Mouse (Mus musculus) heart, embryonic 13.5 days (tissue): ENCODE measurements around the gene Nuak2. TPM values are rescaled to one million over a fixed set of nuclear protein-coding genes. Genes with fewer than 3 reads are reported as not detected.

ENCODE experiments used
- ATAC-seq: fragments of 200-750 bp; cut with Nextera tagmentation; 2 replicates; pipeline ENCODE4 v1.8.0; 2017; ENCODE audit warnings: moderate TSS enrichment; ENCODE audit not compliant: insufficient number of reproducible peaks, low FRiP score, low TSS enrichment; ENCODE audit errors: extremely low read depth
- H3K27ac ChIP-seq: fragments of 300-500 bp; sonication (generic); replicated peaks from 2 replicates; pipeline ENCODE4 v1.5.1; 2015; ENCODE audit warnings: moderate library complexity, mild to moderate bottlenecking, inconsistent platforms
- H3K27me3 ChIP-seq: fragments of 300-500 bp; sonication (generic); replicated peaks from 2 replicates; pipeline ENCODE4 v1.6.1; 2015; ENCODE audit warnings: mild to moderate bottlenecking, inconsistent platforms
- H3K36me3 ChIP-seq: fragments of 300-500 bp; sonication (generic); 2 replicates; pipeline ENCODE4 v1.6.1; 2015; ENCODE audit warnings: mild to moderate bottlenecking, inconsistent platforms
- H3K4me1 ChIP-seq: fragments of 300-500 bp; sonication (generic); 2 replicates; pipeline ENCODE4 v1.6.1; 2015; ENCODE audit warnings: inconsistent platforms
- H3K4me2 ChIP-seq: fragments of 300-500 bp; sonication (generic); 2 replicates; pipeline ENCODE4 v1.6.1; 2015; ENCODE audit warnings: inconsistent platforms, mild to moderate bottlenecking, moderate library complexity
- H3K4me3 ChIP-seq: fragments of 300-500 bp; sonication (generic); 2 replicates; pipeline ENCODE4 v1.5.1; 2015; ENCODE audit warnings: moderate library complexity, mild to moderate bottlenecking, inconsistent platforms
- H3K9ac ChIP-seq: fragments of 300-500 bp; sonication (generic); 2 replicates; pipeline ENCODE4 v1.6.1; 2015; ENCODE audit warnings: inconsistent platforms, mild to moderate bottlenecking, moderate library complexity
- H3K9me3 ChIP-seq: fragments of 300-500 bp; sonication (generic); 2 replicates; pipeline ENCODE4 v1.6.1; 2016; ENCODE audit warnings: inconsistent platforms
- WGBS: fragments of 180-500 bp; shearing (Covaris S2); methylation state at CpG from one replicate; pipeline ENCODE4 v1.1.7; 2015; ENCODE audit warnings: mixed read lengths; 5-methylcytosine and 5-hydroxymethylcytosine counted together
- polyA plus RNA-seq: library from polyadenylated mRNA; unstranded; fragments of >200 nt; fragmentation: Nextera tagmentation; extraction: Ambion mirVana; gene quantifications from 2 replicates; pipeline ENCODE4 v1.2.1, GENCODE M21; 2015

Gene Nuak2
- polyA plus RNA-seq, 1 experiment from 2014 or later, result 2.0 TPM

DNA sequence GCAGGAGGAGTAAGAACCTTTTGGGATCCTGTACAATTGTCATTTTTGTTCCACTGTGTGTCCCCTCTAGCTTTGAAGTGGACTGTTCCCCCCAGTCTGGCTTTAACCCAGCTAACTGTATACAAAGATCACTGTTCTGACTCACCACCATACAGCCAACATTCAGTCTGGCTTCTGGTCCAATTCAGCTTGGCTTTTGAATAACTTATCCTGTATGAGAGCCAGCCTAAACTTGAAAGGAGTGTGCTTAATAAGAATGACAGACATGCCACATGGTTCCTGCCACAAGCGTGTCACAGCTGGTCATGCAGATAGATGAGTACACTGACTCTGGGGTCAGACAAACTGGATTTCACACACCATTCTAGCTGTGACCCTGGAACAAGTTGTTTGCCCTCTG, 29.2 kb upstream of the Nuak2 start:
- WGBS, result 67% methylated on average over 1 of the region's 1 CpGs
- Histone ChIP-seq H3K27ac (no peak overlapping the region), H3K27me3 (peaks cover 24% of the 10 kb centered on the region), H3K4me3 (no peak overlapping the region), H3K9ac (no peak overlapping the region), H3K4me1 (peaks cover 40% of the 10 kb centered on the region), H3K36me3 (no peaks in the 10 kb centered on the region), H3K4me2 (no peak overlapping the region), H3K9me3 (no peaks in the 10 kb centered on the region)
- no peak for ATAC-seq

DNA sequence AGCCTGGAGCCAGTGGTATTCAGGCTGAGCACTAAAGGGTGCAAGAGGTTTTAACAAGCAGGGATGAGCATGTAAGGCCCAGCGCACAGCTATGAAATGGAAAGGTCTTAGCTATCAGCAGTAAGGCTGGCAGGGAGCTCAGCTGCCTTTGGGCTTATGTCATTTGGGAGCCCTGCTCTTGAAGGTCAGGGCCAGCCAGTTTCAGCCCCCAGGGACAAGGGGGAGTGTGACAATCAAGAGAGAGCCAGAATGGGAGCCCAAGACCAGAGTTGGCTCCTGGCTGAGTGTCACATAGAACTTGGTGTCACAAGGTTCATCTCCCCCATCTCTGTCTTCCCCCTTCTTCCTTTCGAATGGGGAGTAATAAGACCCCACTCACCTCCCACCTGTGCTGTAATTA, 28.5 kb upstream of the Nuak2 start:
- WGBS, result 53% methylated on average over 2 of the region's 2 CpGs

DNA sequence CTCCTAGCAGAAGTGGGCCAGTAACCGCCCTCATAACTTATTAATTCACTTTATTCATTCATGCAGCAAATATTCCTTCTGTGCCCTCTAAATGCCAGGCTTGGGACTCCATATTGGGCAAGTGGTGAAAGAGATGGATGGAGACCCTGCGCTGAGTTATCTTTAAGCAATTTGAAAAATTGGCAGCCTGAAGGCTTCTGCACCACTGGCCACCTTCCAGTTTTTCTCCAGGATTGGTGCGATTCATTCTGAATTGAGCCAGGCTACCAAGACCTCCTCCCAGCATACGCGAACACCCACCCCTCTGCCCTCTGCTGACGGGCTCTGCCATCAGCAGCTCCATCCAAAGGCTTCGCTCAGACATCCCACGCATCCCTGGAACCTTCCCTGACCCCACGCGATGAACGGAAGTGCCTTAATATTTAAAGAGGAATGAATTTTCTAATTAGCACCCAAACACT, 27.9 kb upstream of the Nuak2 start:
- no peak overlapping the region for H3K4me2 ChIP-seq
- no peak overlapping the region for H3K9ac ChIP-seq
- H3K4me1 ChIP-seq, result peaks cover 53% of the 10 kb centered on the region
- no peaks in the 10 kb centered on the region for H3K36me3 ChIP-seq
- peak overlapping the region; percentile 8; the same call in 1 of the 2 replicates for H3K27ac ChIP-seq
- 28% methylated on average over 11 of the region's 11 CpGs for WGBS
- H3K4me3 ChIP-seq, result no peak overlapping the region
- no peaks in the 10 kb centered on the region for H3K9me3 ChIP-seq
- H3K27me3 ChIP-seq, result peaks cover 20% of the 10 kb centered on the region
- no peak for ATAC-seq

More for the DNA sequence above, 28.5 kb upstream of the Nuak2 start:
- Histone ChIP-seq H3K36me3 (no peaks in the 10 kb centered on the region), H3K4me3 (no peak overlapping the region), H3K4me1 (peaks cover 47% of the 10 kb centered on the region), H3K27me3 (peaks cover 23% of the 10 kb centered on the region), H3K9ac (no peak overlapping the region), H3K4me2 (no peak overlapping the region), H3K27ac (peak overlapping the region; percentile 8; the same call in 1 of the 2 replicates), H3K9me3 (no peaks in the 10 kb centered on the region)
- no peak for ATAC-seq

DNA sequence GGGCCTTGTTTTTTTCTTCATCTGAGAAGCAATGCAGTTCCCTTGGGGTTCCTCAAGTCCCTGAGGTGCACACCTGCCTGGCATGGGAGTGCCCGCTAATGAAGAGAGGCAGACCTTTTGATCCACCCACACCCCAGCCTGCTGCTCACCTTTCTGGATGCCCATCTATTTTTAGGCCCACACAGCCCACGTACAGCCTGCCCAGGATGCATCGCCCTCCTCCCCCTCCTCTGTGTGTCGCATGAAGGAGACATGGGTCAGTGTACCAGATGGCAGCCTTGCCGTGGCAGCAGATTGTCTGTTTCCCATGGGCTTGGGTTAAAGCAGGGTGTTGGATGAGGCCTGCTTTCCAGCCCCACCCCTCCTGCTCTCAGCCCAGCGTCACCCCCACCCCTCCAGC, 26.0 kb upstream of the Nuak2 start:
- peaks cover 53% of the 10 kb centered on the region for H3K4me1 ChIP-seq
- no peak for ATAC-seq
- no peak overlapping the region for H3K9ac ChIP-seq
- no peaks in the 10 kb centered on the region for H3K9me3 ChIP-seq
- H3K27me3 ChIP-seq, result peaks cover 18% of the 10 kb centered on the region; the same call in 1 of the 2 replicates
- H3K27ac ChIP-seq, result no peak overlapping the region
- WGBS, result 54% methylated on average over 6 of the region's 6 CpGs
- H3K4me3 ChIP-seq, result no peak overlapping the region
- no peaks in the 10 kb centered on the region for H3K36me3 ChIP-seq
- no peak overlapping the region for H3K4me2 ChIP-seq

DNA sequence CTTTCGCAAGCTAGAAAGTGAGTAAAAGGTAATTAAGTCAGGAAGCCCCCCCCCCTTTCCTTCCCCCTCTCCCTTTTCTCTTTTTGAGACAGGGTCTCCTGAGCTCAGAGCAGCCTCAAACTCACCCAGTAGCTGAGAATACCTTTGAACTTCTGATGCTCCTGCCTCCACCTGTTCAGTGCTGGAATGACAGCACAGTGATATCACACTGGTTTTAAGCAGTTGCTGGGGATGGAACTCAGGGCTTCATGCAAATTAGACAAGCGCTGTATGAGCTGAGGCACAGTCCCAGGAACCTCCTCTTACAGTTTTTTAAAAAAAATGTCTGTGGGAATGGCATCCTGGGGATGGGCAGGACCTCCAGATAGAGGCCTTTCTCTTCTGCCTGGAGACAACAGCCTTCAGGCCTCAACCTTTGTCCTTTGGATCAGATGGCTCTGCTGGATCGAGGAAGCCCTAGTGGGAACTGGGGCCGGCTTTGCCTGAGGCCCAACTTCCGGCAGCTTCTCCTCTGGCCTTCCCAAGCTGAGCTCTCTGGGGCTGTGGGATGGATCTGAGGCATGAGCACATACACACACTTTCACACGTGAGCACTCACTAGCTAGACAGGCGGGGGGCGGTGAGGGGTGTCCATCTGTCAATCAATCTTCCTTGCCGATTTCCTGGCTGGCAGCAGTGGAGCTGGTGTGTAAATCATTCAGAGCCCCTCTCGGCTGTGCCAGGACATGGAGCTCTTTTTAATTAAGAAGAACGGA, 24.8 kb upstream of the Nuak2 start:
- H3K9ac ChIP-seq, result no peak overlapping the region

DNA sequence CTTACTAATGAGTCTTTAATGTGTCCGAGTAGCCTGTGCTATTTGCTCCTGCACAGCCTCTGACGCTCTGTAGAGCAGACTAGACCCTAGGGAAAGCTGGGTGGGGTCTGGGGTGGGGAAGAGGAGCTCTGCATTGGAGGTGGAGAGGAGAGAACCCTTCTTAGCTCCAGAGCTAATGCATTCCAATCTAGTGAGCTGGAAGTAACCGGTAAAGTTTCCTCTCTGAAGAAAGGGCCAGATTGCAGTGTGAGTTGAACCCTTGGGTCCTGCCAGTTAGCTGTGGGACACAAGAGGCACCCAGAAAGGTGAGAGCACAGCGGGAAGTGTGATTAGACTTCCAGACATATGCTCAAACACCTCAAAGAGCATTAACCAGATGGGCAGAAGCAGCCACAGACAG, 24.2 kb upstream of the Nuak2 start:
- no peaks in the 10 kb centered on the region for H3K36me3 ChIP-seq
- H3K4me3 ChIP-seq, result no peak overlapping the region
- no peak overlapping the region for H3K27ac ChIP-seq
- no peak overlapping the region for H3K4me2 ChIP-seq
- ATAC-seq, result no peak
- H3K9me3 ChIP-seq, result no peaks in the 10 kb centered on the region
- 40% methylated on average over 4 of the region's 4 CpGs for WGBS
- H3K27me3 ChIP-seq, result peaks cover 33% of the 10 kb centered on the region
- no peak overlapping the region for H3K9ac ChIP-seq
- H3K4me1 ChIP-seq, result peaks cover 49% of the 10 kb centered on the region

More for the DNA sequence above, 24.8 kb upstream of the Nuak2 start:
- Histone ChIP-seq H3K27me3 (peaks cover 29% of the 10 kb centered on the region), H3K4me3 (no peak overlapping the region), H3K36me3 (no peaks in the 10 kb centered on the region), H3K9me3 (no peaks in the 10 kb centered on the region), H3K4me1 (peaks cover 53% of the 10 kb centered on the region), H3K27ac (no peak overlapping the region), H3K4me2 (no peak overlapping the region)
- no peak for ATAC-seq
- WGBS, result 55% methylated on average over 11 of the region's 11 CpGs

DNA sequence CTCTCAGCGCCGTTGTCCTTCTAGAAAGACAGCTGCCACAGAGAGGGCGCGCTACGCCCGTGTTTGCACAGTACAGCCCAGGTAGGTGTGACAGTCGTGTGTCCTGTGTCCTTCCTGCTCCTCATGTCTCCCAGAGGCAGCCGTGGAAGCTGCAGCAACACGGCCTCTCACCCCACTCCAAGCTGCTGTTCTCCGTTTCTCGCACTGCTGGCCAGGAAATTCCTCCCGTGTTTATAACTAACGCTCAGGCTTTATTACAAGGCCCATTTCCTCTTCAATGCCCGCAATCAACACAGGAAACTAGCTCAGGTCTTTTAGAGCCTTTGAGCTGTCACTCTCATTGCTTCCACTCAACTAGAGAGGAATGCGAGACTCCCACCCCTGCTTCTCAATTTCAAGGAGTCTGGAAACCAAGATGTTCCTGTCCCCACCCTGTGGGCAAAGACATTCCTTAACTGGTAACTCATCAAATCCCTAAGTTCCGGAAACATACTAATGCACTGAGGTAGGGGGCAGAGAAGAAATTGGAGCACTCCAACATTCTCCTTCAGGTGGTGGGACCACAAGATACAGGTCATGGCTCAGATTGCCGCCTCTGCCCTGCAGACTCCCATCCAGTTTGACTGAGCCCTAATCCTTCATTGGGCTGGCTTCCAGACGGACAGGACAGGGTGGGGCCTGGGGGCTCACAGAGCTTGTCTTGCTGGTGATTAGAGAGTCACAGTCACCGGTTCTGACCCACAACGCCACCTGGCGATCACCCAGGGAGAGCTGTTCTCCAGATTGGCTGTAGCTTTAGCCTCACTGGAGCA, 23.4 kb upstream of the Nuak2 start:
- no peaks in the 10 kb centered on the region for H3K9me3 ChIP-seq
- peak; percentile 44; the same call in 1 of the 2 replicates for ATAC-seq
- no peak overlapping the region for H3K4me2 ChIP-seq
- H3K4me1 ChIP-seq, result peaks cover 41% of the 10 kb centered on the region
- H3K27me3 ChIP-seq, result peaks cover 41% of the 10 kb centered on the region
- H3K9ac ChIP-seq, result no peak overlapping the region
- WGBS, result 46% methylated on average over 21 of the region's 21 CpGs
- no peaks in the 10 kb centered on the region for H3K36me3 ChIP-seq
- no peak overlapping the region for H3K4me3 ChIP-seq
- peak overlapping the region; percentile 25; the same call in 1 of the 2 replicates for H3K27ac ChIP-seq

DNA sequence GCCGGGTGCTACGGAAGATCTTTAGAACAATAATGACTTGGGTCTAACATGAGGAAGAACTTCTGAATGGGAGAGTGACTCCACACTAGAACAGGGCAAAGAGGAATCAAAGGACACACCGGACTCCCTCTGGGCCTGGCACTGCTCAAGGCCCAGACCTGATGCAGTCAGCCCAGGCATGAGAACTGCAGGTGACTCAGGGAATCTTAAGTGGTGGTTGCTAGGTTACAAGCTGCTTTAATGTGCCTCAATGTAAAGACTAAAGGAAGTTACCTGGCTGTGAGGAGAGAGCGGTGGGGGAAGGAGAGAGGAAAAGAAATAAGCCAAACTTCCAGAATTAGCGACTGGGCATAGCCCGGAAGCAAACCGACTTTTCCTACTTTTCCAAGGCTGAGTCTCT, 20.4 kb upstream of the Nuak2 start:
- Histone ChIP-seq H3K4me1 (peaks cover 33% of the 10 kb centered on the region), H3K36me3 (no peaks in the 10 kb centered on the region), H3K4me2 (no peak overlapping the region), H3K27me3 (peaks cover 63% of the 10 kb centered on the region), H3K9ac (no peak overlapping the region), H3K4me3 (no peak overlapping the region), H3K27ac (no peak overlapping the region), H3K9me3 (no peaks in the 10 kb centered on the region)
- ATAC-seq, result no peak
- WGBS, result 75% methylated on average over 7 of the region's 7 CpGs

DNA sequence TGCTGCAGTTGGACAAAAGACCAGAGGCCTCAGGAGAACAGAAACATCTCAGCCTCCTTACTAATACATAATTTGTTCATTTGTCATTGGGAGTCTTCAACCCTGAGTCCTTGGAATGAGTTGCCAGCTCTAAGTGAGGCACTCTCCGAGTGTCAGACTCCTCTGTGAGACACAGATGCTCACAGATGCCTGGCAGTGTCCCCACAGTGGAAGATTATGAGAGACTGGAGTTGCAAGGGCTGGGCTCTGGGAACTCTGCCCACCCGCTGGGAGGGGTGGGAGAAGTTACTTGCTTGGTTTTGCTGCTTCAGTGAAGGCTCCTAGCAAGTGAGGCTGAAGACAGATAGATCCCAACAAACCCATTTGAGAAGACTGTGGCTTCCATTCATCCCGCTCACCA, 19.9 kb upstream of the Nuak2 start:
- Histone ChIP-seq H3K9me3 (no peaks in the 10 kb centered on the region), H3K36me3 (no peaks in the 10 kb centered on the region), H3K27ac (no peak overlapping the region), H3K9ac (no peak overlapping the region), H3K4me3 (no peak overlapping the region), H3K4me2 (no peak overlapping the region), H3K27me3 (peaks cover 67% of the 10 kb centered on the region), H3K4me1 (peaks cover 35% of the 10 kb centered on the region)
- ATAC-seq, result no peak
- WGBS, result 59% methylated on average over 3 of the region's 3 CpGs

DNA sequence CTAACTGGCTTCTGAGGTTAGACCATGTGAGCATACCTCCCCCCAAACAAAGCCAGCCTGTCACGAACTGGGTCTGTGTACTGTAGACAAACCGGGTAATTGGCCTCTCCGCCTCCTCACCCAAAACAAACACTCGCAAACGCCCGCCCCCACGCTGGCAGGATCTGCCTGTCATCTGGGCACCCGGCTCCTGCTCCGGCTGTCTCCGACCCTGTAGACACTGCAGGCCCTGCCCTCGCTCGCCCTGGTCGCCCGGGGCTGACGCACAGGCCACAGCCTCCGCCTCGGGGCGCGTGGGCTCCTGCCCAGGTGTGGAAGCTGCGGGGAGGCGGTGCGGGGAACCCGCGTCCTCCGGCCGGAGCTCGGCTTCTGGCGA, 17.5 kb upstream of the Nuak2 start, which contains the start of gene Klhdc8a:
Klhdc8a (plus strand) TSS at position 202 of the 376 bp plus-strand sequence.
- no peak; the same call in 1 of the 2 replicates for ATAC-seq
- Histone ChIP-seq H3K9me3 (no peaks in the 10 kb centered on the region), H3K4me1 (peaks cover 20% of the 10 kb centered on the region), H3K4me3 (peak within 1 kb of the TSS; percentile 59), H3K9ac (peak within 1 kb of the TSS; percentile 80), H3K4me2 (peak within 1 kb of the TSS; percentile 100), H3K36me3 (no peaks in the 10 kb centered on the region), H3K27ac (no peak within 1 kb of the TSS), H3K27me3 (peaks cover 90% of the 10 kb centered on the region)
- 2% methylated on average over 28 of the region's 28 CpGs for WGBS

DNA sequence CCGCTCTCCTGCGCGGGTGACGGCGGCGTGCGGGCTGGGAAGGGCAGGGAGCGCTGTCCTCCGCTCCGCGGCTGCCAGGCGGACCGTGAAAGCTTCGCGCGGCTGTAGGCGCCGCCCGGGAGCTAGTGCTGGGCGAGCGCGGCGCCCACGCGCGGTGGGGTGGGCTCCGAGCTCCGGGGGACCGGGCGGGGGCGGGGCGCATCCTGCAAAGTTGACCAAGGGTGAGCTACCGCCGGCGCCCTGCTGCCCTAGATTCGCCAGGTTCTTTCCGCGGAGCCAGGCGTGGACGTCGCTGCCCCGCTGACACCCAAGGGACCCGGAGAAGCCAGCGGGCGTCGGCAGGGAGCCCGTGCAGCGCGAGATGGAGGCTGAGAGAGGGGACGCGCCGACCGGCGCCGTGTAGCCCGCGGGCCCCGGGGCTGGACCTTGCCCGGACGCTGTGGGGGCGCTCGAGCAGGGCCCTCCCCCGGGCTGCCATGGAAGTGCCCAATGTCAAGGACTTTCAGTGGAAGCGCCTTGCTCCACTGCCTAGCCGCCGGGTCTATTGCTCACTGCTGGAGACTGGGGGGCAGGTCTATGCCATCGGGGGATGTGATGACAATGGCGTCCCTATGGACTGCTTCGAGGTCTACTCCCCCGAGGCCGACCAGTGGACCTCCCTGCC, 17.0 kb upstream of the Nuak2 start:
- H3K27ac ChIP-seq, result no peak overlapping the region
- H3K9me3 ChIP-seq, result no peaks in the 10 kb centered on the region
- peak overlapping the region; percentile 100 for H3K4me2 ChIP-seq
- H3K4me1 ChIP-seq, result peaks cover 20% of the 10 kb centered on the region
- no peak for ATAC-seq
- 2% methylated on average over 58 of the region's 71 CpGs for WGBS
- H3K27me3 ChIP-seq, result peaks cover 95% of the 10 kb centered on the region
- no peaks in the 10 kb centered on the region for H3K36me3 ChIP-seq
- H3K4me3 ChIP-seq, result peak overlapping the region; percentile 59
- peak overlapping the region; percentile 80 for H3K9ac ChIP-seq
